Mouse (Mus musculus): ENCODE results near the gene 3100002H09Rik.

Gene 3100002H09Rik

DNA sequence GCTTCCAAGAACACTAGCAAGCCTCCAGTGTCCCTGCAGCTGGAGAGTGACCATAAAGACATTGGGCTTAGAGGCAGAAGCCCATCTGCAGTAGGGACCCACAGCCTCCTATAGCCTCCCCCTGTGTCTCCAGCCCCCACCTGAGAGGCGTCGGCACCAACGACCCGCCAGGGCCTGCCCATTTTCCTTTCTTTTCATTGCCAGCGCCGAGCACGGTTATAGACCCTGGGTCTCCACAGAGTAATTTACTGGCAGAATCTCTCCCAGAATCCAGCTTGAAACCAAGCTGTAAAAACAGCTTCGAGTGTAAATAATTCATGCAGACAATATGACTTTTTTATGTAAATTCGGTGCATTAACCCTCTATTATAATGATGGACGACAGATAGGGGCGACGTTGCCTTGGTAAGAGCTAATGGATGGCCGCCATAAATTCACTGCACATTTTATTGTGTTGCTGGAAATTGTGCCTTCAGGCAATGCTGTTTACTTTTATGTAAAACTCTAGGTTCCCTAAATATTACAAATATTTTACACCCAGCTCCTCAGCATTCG, 4.9 kb upstream of the 3100002H09Rik start:
- DNase-seq (ENCODE audit: low read depth, low spot score) = no peak

DNA sequence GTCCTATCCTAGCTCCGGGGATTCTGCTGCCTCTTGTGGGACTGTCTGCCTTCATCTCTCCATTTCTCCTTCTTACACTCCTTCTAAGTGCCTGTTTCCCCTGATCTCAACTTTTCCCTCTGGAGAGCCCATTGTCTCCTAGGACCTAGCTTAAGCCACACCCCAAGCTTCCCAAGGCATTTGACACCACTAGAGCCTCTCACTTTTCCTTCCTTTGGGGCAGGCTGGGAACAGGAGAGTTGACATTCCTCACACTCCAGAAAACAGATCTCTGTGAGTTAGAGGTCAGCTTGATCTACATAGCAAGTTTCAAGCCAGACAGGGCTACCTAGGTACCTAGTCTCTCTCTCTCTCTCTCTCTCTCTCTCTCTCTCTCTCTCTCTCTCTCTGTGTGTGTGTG, 3.6 kb upstream of the 3100002H09Rik start:
- DNase-seq (ENCODE audit: low read depth, low spot score) = no peak

DNA sequence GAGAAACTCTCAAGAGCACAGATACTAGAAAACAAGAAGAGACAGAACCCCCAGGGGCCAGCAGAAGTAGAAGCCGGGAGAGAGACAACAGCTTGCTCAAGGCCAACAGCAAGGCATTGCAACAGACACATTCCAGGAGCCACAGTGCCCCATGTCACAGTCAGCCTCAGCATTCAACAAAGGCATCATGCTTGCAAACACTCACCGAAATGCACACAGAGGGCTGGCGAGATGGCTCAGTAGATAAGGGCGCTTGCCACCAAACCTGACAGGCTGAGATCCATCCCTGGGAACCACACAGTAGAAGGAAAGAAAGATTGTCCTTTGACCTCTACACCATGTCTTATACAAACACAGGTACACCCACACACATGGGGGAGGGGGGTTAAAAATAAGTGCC, 1.2 kb upstream of the 3100002H09Rik start:
- DNase-seq (ENCODE audit: low read depth, low spot score) = no peak

DNA sequence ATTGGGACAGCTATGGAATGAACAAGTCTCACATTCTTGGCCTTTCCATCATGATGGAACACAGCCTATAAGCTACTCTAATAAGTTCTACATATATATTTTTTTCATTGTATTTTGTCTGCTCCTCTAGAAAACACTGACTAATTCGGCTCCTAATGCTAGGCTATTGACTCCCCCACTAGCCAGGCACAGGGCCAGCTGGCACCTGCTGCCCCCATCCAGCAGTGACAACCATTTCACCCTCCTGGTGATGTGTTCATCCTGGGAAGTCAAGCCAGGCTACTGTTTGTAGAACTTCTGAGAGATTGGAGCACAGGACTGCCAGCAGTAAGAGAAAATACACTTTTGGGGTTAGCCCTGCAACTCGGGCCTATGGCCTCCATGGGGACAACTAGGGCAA, 537 bp downstream of the 3100002H09Rik start:
- DNase-seq (ENCODE audit: low read depth, low spot score) = no peak

DNA sequence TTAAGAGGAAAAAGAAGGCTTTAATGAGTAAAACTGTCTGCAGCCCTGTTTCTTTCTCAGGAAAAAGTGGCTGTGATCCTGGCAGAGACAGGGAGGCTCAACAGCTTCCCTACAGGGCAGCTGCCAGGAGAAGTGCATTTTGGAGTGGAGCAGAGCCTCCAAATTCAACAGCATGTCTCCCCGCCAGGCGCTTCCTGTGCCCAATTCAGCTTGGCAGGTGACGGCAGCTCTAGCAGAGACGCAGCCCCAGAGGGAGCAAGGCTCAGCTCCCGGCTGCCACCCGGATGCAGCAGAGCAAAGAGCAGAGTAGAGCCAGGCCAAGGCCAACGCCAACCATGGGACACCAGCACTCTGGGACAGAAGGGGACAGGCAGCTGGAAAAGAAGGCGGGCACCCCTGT, 3.4 kb downstream of the 3100002H09Rik start:
- DNase-seq (ENCODE audit: low read depth, low spot score) = peak; percentile 73

DNA sequence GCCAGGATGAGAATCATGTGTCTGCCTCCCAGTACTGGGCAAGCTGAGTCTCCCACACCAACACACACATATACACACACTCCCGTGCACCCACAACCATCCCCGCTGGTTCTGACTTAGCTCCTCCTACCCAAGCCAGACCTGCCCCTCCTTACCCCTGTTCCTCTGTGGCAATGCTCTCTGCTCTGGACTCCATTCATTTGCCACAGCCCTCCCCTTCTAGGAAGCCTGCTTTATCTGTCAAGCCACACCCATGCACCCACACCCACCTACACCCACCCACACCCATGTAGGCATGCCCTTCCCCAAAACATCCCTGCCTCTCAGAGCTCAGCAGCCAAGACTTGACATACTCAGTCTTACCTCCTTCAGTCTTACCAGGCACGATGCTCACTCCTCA, 4.4 kb downstream of the 3100002H09Rik start:
- DNase-seq (ENCODE audit: low read depth, low spot score) = no peak

DNA sequence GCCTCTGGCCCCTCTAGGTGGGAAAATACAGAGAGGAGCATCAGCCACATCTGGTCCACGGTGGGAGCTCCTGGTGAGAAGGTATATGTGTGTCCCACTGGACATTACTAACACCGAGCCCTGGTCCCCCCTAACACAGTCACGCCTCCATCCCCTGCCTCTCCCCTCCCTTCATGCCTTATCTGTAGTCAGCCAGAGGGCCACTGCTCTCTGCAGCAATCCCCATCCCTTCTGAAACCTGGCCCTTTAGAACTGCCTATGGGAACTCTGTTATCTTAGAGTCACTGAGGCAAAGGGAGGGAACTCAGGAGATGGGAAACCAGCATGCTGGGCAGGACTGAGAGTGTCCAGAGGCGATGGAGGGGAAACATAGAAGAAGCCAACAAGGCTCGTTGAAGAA, 5.3 kb downstream of the 3100002H09Rik start:
- DNase-seq (ENCODE audit: low read depth, low spot score) = no peak

DNA sequence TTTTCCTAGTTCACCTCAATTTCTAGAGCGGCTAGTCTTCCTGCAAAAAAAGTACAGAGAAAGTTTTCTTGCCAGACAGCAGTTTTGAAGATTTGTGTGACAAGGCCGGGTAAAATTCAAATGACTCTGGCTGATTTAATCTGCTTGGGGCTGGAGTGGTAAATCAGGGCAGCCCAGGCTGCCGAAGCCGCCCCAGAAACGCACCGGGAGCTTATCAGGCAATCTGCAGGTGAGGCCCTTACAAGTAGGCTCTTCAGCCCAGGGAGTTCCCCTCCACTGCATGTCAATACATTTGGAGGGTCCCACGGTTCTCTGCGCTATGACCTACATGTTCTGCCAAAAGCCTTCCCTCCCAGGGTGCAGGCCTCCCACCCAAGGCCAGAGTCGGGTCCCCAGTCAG, 6.9 kb downstream of the 3100002H09Rik start:
- no peak for DNase-seq (ENCODE audit: low read depth, low spot score)

DNA sequence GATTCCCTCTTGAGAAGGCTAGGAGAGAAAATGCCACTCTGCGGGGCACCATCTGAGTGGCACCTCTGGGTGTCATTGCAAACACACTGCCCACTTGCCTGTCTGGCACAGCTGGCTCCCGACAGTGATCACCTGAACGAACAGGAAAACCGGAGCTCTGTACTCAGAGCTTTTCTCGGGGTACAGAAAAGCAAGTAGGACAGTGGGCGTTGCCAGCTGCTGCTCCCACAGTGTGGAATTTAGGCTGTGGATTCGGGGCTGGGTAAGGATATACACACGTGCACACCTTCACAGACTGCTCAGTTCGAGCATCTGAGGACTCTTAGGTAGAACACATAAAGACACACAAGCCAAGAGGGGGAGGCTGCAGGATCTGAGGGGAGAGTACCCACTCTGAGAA, 14.7 kb downstream of the 3100002H09Rik start:
- DNase-seq (ENCODE audit: low read depth, low spot score) = peak; percentile 65

DNA sequence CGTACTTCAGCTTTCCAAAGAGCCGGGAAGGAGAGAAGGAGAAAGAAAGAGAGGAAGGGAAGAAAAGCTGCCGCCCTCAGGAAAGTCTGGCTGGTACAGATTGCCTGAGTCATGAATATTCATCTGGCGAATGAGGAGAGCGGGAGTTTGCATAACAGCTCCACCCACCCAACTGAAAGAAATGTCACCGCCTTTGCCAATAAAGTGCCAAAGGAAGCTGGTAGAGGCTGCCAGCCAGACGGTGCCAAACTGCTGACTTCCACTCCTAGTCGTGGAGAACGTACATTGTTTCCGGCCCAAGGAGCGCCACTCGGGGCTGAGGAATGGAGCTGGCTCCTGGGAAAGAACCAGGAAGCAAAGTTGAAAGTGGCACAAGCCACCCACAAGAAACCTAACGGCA, 15.7 kb downstream of the 3100002H09Rik start:
- peak; percentile 92 for DNase-seq (ENCODE audit: low read depth, low spot score)

DNA sequence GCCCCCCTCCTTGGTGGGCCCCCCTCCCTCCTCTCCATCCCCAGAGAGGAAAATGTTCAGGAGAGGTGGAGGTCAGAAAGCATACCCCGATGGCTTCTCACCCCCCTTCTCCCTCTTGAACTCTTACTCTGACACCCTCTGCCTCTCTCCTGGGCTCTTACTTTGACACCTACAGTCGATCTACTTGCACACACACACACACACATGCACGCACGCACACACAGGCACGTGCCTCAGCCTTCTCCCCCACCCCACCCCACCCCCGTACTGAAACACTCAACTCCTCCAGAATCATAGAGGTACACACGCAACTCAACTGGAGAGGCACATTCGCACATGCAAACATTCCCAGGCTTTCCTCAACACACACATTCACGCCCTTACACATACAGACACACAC, 16.9 kb downstream of the 3100002H09Rik start:
- no peak for DNase-seq (ENCODE audit: low read depth, low spot score)

DNA sequence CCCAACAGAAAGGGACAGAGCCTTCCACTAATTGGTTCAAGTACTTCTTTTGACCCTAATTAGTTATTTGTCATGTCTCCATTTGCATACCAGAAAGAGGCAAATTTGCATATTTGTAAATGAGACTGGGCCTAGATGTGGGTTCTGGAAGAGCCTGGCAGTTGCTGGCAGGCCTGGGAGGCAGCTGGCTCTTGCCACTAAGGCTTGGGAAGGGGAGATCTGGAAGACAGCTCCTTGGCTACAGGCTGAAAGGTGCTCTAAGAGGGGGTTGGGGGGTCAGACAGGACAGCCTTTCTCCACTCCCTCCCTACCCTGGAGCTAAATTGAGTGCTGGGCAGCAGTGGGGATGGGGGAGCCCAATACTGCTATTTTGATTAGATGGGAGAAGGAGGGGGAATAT, 17.4 kb downstream of the 3100002H09Rik start:
- DNase-seq (ENCODE audit: low read depth, low spot score) = no peak

DNA sequence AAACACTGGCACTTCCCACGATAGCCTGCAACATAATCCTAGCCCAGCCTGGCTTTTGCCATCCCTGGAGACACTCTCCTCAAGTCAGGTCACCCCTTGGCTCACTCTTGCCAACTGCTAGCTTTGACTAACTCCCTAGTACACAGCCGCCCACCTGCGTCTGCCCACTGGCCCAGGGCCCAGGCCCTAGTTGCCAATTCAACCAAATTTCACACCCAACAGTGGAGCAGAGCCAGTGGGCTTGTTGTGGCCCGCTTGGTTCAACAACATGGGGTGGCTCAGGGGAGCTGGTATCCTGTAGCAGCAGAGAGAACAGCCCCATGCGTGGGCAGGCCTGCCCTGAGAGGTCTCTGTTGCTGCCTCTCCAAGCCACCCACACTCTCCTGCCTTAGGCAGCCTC, 18.4 kb downstream of the 3100002H09Rik start:
- peak; percentile 27 for DNase-seq (ENCODE audit: low read depth, low spot score)

DNA sequence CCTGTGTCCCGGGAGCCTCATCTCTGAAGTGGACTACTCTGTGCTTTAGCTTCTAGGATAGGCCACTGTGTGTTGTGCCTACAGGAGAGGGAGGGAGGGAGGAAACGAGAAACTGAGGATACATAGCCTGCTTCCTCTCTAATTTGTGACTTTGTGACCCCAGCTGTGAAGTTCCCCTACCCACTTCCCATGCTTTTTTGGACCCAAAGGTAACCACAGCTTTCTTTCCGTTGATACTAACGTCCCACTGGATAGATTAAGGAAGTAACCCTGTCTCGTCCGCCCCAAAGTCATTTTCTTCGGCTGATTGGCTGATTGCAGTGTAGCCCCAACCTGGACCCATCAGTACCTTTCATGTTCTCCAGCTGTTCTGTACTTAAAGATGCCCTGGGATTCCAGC, 29.9 kb downstream of the 3100002H09Rik start:
- no peak for DNase-seq (ENCODE audit: low read depth, low spot score)

DNA sequence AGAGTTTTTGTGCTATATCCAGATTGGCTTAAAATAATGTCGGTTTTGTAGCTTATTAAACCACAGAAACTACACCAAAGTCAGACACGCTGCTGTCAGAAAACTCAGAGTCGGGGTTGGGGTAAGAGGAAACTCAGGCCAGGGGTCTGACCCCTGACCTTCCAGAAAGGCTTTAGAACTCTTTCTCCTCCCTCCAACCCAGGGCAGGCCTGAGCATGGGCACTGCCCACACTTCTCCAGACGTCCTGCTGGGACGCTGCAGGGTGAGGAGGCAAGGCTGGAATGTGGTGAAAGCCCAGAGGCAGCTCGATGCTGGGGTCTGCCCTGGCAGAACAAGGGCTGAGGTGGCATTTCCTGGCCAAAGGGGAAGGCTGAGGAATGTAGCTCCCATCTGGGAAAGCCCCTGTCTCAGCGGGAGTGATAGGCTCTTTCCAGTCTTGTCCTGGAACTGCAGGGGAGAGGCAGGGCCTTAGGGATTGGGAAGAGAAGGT, 34.6 kb downstream of the 3100002H09Rik start:
- DNase-seq (ENCODE audit: low read depth, low spot score) = no peak

DNA sequence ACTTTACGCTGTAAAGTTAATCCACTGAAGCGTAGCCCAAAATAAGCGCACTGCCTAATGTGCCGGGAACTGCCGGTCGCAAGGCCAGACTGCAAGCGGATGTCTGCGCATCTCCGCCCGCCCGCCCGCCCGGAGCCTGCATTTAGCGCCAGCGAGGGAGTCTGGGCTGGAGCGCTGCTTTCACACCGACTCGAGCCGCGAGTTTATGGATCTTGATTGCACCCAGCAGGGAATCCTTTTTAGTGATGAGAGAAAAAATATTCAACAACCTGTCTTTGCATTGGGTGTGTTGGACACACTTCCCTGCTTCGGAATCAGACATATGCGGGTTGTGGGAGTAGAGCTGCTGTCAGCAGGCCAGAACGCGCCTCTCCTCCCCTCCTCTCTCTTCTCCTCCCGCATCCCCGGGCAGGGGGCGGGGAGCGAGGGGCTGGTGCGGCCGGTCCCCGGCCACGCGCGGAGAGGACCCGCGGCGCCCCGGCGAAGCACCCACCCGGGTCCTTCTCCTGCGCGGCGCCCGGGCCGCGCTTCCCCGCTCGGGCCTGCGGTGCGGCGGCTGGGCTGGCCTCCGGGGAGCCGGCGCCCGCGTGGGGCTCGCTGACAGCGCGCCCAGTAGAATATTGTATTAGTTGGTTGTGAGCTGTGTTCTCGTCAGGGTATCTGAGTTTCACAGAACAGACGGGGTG, 35.2 kb downstream of the 3100002H09Rik start:
- peak; percentile 83 for DNase-seq (ENCODE audit: low read depth, low spot score)

DNA sequence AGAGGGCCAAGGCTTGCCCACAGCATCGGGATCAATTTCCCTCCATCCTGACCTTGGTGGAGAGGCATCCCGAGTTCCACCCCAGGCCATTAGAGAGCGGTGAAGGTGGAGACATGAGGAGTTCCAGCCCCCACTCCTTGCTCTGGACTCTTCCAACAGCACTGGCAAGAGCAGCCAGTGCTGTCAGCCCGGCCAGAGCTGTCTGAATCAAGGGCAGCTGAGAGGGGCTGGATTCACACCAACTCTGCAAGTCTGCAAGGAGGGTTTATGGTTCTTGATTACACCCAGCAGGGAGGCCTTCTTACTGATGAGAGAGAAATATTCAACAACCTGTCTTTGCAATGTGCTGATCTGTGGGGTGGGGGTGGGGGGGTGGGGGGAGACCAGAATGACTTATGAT, 37.0 kb downstream of the 3100002H09Rik start:
- DNase-seq (ENCODE audit: low read depth, low spot score) = no peak

DNA sequence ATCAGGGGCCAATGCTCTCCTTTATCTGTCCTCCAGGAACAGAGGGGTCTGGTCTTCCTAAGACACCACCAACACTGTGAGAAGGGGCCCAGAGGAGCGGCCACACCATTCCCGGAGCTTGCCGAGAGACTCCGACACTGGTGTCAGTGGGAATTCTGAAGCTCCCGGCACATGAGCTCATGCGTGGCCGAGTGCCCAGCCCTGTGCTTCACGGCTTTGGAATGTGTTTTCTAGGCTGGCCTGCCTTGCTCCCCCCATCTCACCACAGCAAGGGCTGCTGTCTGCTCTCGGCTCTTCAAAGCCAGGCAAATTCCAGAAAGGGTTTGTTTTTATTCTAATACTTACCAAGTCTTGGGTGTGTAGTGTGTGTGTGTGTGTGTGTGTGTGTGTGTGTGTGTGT, 39.6 kb downstream of the 3100002H09Rik start:
- no peak for DNase-seq (ENCODE audit: low read depth, low spot score)

DNA sequence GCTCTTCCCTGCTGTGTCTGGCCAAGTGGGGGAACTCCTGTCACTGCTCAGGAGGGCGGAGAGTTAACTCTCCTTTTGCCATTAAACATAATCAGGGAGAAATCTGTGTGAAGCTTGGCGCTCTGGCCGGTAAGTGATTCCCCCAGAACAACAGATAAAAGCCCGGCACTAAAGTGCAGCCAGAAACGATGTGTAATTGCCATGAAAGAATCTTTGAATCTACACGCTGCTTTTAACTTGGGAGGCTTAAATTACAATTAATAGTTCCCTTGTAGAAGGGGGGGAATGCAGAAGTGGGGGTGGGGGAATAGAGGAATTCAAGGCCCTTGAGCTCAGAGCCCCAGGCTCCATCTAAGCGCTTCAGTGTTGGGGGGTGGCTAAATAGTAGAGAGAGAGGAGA, 40.9 kb downstream of the 3100002H09Rik start:
- DNase-seq (ENCODE audit: low read depth, low spot score) = no peak

DNA sequence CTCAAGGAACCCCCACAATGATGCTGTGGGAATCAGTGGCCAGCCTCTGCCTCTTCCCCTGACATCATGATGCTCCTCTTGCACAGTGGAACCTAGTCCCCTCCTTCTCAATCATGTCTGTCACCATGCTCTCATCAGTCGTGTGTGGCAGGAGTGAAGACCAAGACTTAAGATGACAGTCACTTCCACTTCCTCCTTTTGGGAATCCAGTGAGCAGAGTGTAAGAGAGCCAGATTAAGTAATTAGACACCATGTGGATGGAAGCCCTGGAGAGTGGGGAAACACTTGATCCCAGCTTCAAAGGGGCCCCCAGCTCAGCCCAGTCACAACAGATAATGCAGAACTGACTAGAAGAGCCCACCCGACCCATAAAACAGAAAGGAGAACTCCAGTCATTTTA, 47.2 kb downstream of the 3100002H09Rik start:
- DNase-seq (ENCODE audit: low read depth, low spot score) = no peak

DNA sequence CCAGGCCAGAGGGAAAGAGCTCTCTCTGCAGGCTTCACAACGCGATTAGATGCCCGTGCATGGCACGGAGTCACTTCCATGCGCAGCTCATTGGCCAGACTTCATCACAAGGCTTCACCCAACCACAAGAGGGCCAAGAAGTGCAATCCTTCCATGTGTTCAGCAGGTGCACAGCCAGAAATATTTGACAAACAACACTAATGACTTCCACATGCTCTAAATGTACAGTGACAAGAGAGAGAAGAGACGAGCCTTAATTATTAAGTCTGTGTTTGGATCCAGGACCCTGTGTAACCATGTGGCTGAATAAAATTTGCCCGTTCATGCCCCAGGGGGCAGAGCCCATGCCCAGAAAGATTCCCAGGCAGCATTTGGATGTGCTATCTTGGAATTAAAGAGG, 47.9 kb downstream of the 3100002H09Rik start:
- DNase-seq (ENCODE audit: low read depth, low spot score) = peak; percentile 50
